Mouse (Mus musculus) WW6 (cell line): ENCODE data around the gene Aoc2.
"Not testable (repeated sequence)": the region's sequence is repeated elsewhere in the genome, so short reads cannot be mapped to it uniquely, and the experiment has no call there.

ENCODE experiments used
- DNase-seq: peaks from one replicate; pipeline ENCODE4 v3.0.0-alpha.2; 2013; ENCODE audit warnings: low read depth, low spot score

Gene Aoc2

GRCm38 (mm10) chr11:101315665-101316500 lies 9.0 kb upstream of the Aoc2 start, which contains the start of gene Psme3:
Gene Psme3 (plus strand): TSS chr11:101316213.
- peak; percentile 97 for DNase-seq

GRCm38 (mm10) chr11:101316501-101316917 lies 8.4 kb upstream of the Aoc2 start:
- no peak for DNase-seq

- no peak for DNase-seq
These were observed 1.3 kb upstream of the Aoc2 start for GRCm38 (mm10) chr11:101323609-101324008.

- DNase-seq = not testable (repeated sequence)
These were observed 338 bp downstream of the Aoc2 start for GRCm38 (mm10) chr11:101325201-101325600.

GRCm38 (mm10) chr11:101326147-101326546 lies 1.3 kb downstream of the Aoc2 start:
- no peak for DNase-seq

GRCm38 (mm10) chr11:101327311-101327710 lies 2.4 kb downstream of the Aoc2 start:
- DNase-seq = no peak

GRCm38 (mm10) chr11:101328941-101329635 lies 4.2 kb downstream of the Aoc2 start:
- no peak for DNase-seq

GRCm38 (mm10) chr11:101330371-101330924 lies 5.6 kb downstream of the Aoc2 start, which contains the start of gene Aoc3:
Gene Aoc3 (plus strand): TSS chr11:101330605.
- no peak for DNase-seq

GRCm38 (mm10) chr11:101330961-101331360 lies 6.1 kb downstream of the Aoc2 start:
- DNase-seq = not testable (repeated sequence)

GRCm38 (mm10) chr11:101332537-101332936 lies 7.7 kb downstream of the Aoc2 start:
- no peak for DNase-seq

GRCm38 (mm10) chr11:101334023-101334422 lies 9.2 kb downstream of the Aoc2 start:
- no peak for DNase-seq

- DNase-seq = peak; percentile 60
These were observed 9.7 kb downstream of the Aoc2 start for GRCm38 (mm10) chr11:101334516-101334915.

- no peak for DNase-seq
These were observed 10.8 kb downstream of the Aoc2 start for GRCm38 (mm10) chr11:101335685-101336084.

GRCm38 (mm10) chr11:101338123-101338760 lies 13.4 kb downstream of the Aoc2 start:
- no peak for DNase-seq

- peak; percentile 90 for DNase-seq
These were observed 22.4 kb downstream of the Aoc2 start for GRCm38 (mm10) chr11:101347083-101347775.

- DNase-seq = no peak
These were observed 23.9 kb downstream of the Aoc2 start for GRCm38 (mm10) chr11:101348774-101349173.

- no peak for DNase-seq
These were observed 24.4 kb downstream of the Aoc2 start for GRCm38 (mm10) chr11:101349216-101349615.

GRCm38 (mm10) chr11:101351100-101351720 lies 26.3 kb downstream of the Aoc2 start:
- no peak for DNase-seq

- no peak for DNase-seq
These were observed 26.9 kb downstream of the Aoc2 start for GRCm38 (mm10) chr11:101351721-101352111.

- DNase-seq = no peak
These were observed 28.6 kb downstream of the Aoc2 start for GRCm38 (mm10) chr11:101353436-101353835.
